Mouse (Mus musculus): ENCODE data around the gene Polr1a. TPM values are rescaled to one million over a fixed set of nuclear protein-coding genes. Genes with fewer than 3 reads are reported as not detected.

Polr1a gene
- polyA plus RNA-seq (2015; fragmentation: Nextera tagmentation; extraction: Ambion mirVana): 14.4 and 14.5 TPM in 2 replicates

GRCm38 (mm10) chr6:71908481-71909381 is at the start of gene Polr1a, which contains the start of gene Ptcd3:
Polr1a (plus strand) TSS chr6:71909053.
Ptcd3 (minus strand) TSS chr6:71908750.

Other genes with a start within 250 kb of the Polr1a start
- gene Reep1, start 201.5 kb upstream of the Polr1a start, polyA plus RNA-seq (2015; fragmentation: Nextera tagmentation; extraction: Ambion mirVana): 10.8 and 14.5 TPM in 2 replicates
- gene Mrpl35, start 82.1 kb upstream of the Polr1a start, polyA plus RNA-seq (2015; fragmentation: Nextera tagmentation; extraction: Ambion mirVana): 58.5 and 58.6 TPM in 2 replicates
- 106 and 116 TPM in 2 replicates for gene Immt, start 77.7 kb upstream of the Polr1a start, polyA plus RNA-seq (2015; fragmentation: Nextera tagmentation; extraction: Ambion mirVana)
- 32.2 and 34.5 TPM in 2 replicates for gene Ptcd3, start 303 bp upstream of the Polr1a start, polyA plus RNA-seq (2015; fragmentation: Nextera tagmentation; extraction: Ambion mirVana)
- 19.8 and 22.6 TPM in 2 replicates for gene St3gal5, start 188.5 kb downstream of the Polr1a start, polyA plus RNA-seq (2015; fragmentation: Nextera tagmentation; extraction: Ambion mirVana)